Mouse (Mus musculus): ENCODE measurements around the gene Cdkal1.

GRCm38 (mm10) chr13:29621881-29622280 lies 233.6 kb downstream of the Cdkal1 start:
- no peak for TF ChIP-seq MXI1 (IDR thresholded peaks at IDR 0.05; ENCODE audit: low read depth, low read length)
- TF ChIP-seq POLR2A (IDR thresholded peaks at IDR 0.05; ENCODE audit: low read depth, low read length): no peak
- TF ChIP-seq UBTF (IDR thresholded peaks at IDR 0.05; ENCODE audit: low read depth, low read length): no peak
- TF ChIP-seq EP300 (IDR thresholded peaks at IDR 0.05; ENCODE audit: low read length): no peak
- TF ChIP-seq CTCF (conservative IDR thresholded peaks at IDR 0.05 in 1 of 2, IDR thresholded peaks at IDR 0.05 in 1 of 2; ENCODE audit: low read depth in 2 of 2, low read length in 2 of 2): no peak
- TF ChIP-seq USF2 (conservative IDR thresholded peaks at IDR 0.05; ENCODE audit: low read depth, low read length): no peak
- TF ChIP-seq TCF12 (IDR thresholded peaks at IDR 0.05; ENCODE audit: low read depth, low read length): no peak
- TF ChIP-seq ZNF384 (IDR thresholded peaks at IDR 0.05; ENCODE audit: low read depth, low read length): no peak
- TF ChIP-seq ZMIZ1 (IDR thresholded peaks at IDR 0.05; ENCODE audit: low read depth, low read length): no peak
- no peak for TF ChIP-seq MAZ (IDR thresholded peaks at IDR 0.05; ENCODE audit: low read depth, low read length)
- TF ChIP-seq MAFK (IDR thresholded peaks at IDR 0.05; ENCODE audit: insufficient replicate concordance, low read length): no peak
